Mouse (Mus musculus) left cerebral cortex, adult 18-20 months (tissue): Measurements from ENCODE around the gene Rabggta. TPM values are rescaled to one million over a fixed set of nuclear protein-coding genes. Genes with fewer than 3 reads are reported as not detected.

Experiments used
- DNase-seq, 2 experiments: peaks; one replicate each; pipeline ENCODE4 v3.0.0; 2021 to 2022; ENCODE audit warnings: low spot score in 2 of 2, mixed read lengths in 1 of 2
- total RNA-seq, 2 experiments: library from RNA; stranded (reverse); gene quantifications; 2 replicates each; pipeline ENCODE4 v1.2.3; 2021

Rabggta gene
- total RNA-seq, 2 experiments from 2014 or later = 47.1 to 51.2 TPM

DNA sequence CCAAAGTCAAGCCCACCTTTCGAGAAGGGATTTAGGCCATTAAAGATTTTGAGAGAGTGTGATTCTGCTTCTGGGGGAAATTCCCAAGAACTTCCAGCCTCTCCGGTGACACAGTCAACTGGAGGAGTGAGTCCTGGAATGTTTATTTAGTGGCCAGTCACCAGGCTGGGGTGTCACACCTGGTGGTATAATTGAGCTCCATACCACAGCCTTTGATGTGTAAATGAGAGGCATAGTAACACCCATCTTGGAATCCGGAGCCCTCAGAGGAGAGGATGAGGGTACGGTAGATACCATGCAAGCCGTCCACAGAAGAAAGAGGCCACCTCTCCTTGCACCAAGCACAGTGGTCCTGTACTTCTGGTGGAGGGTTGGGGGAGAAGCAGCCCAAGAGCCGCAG is 19.3 kb downstream of the Rabggta start:
- DNase-seq = no peak

- DNase-seq = no peak
Measured at GRCm38 (mm10) chr14:55701131-55701530, 20.9 kb downstream of the Rabggta start.

- no peak for DNase-seq
Measured at GRCm38 (mm10) chr14:55697226-55697625, 24.8 kb downstream of the Rabggta start.

DNA sequence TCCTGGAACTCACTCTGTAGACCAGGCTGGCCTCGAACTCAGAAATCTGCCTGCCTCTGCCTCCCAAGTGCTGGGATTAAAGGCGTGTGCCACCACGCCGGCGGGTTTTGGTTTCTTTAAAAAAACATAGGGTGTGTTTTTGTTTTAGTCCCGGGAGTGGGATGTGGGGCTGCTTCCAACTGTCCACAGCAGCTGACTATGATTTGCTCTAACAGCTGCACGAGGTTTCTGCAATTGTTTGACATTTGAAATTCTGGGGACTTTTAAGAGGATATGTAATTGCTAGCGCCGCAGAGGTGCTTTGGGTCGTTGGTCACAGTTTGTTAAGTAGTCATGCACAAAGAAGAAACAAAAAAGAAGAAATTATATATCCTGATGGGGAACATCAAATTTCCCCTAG is 32.6 kb downstream of the Rabggta start:
- no peak for DNase-seq

DNA sequence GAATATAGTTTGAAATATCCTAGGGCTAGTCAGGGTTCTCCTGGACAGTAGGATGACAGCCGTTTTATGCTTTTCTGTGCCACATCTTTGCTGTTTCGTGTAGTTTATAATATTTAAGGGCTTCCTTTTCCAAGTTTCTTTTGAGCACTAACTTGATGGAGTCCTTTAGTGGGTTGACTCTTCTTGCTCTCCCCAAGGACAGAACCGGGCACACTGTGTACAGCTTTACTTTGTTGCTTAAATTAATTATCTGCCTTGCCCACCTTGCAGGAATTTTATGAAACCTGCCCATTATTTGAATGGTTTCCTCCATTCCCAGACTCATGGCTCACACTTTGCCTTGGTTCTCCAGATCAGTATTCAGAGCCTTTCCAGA is 40.0 kb downstream of the Rabggta start:
- no peak for DNase-seq

- peak; percentile 97 to 98 for DNase-seq
Measured at GRCm38 (mm10) chr14:55681160-55682117, 40.6 kb downstream of the Rabggta start, which contains the start of gene Tinf2. Gene Tinf2, minus strand, starts transcription at chr14:55681820.

DNA sequence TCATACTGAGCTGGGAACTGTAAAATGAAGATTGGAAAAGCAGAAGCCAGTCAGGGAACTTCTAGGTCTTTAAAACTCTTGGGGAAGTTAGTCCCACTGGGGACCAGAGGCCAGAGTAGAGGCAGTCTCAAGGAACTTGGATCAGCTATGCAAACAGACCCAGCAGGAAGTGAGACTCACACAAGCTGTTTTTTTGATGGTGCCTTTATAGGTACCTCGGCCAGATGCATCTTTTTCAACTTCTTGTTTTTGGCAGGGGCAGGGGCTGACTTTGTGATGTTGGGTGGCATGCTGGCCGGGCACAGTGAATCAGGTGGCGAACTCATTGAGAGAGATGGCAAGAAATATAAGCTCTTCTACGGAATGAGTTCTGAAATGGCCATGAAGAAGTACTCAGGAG is 44.4 kb downstream of the Rabggta start:
- no peak for DNase-seq

GRCm38 (mm10) chr14:55672741-55673060 is 49.4 kb downstream of the Rabggta start:
- no peak for DNase-seq

DNA sequence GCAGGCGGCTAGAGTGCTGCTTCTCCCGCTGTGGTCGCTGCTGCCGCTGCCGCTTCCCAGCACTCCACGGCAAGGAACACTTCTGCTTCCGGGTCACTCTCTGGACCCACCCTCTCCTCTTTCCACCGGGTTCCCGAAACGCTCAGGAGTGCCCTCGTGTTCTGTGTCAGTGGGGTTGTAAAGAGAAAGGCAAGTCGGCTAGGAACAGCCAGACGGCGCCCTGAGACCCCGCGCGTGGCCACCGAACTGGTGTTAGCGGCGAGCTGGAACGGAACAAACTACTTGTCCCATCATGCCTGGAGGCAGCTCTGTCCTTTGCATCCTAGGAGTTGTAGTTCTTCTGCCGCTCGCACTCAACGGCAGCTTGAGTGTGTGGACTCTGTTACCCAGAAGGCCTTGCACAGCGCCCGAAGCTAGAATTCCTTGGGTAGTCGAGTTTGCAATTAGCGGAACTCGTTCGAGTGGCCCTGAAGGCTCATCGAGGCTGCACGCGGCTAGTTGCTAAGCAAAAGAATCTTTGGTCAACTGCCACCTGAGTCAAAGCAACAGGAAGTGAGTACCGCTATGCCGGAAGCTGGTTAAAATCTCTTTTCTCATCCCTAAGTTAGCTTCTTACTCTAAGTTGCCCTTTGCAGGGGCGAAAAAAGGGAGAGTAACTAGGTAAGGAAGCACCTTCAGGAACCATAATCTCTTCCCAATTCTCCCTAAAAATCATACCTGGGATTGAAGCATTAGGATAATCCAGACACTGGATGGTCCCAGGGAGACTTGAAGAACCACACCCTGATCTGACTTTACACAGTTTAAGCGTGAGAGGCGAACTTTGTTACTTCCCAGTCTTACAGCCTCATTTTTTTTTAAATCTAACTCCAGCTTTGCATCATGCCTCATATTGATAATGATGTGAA is 50.0 kb downstream of the Rabggta start, which contains the start of the genes Gmpr2 and Nedd8:
Gmpr2 (plus strand) TSS at position 109 of the 908 bp plus-strand sequence.
Nedd8 (minus strand) TSS at position 292 of the 908 bp plus-strand sequence.
- peak; percentile 82 to 92 for DNase-seq

- DNase-seq = no peak
Measured at GRCm38 (mm10) chr14:55671486-55671832, 50.6 kb downstream of the Rabggta start.

Other genes starting within 250 kb of the Rabggta start
- 10 to 100 TPM; 19.0 to 19.2 TPM for gene Dhrs4, start 243.5 kb downstream of the Rabggta start, total RNA-seq
- gene Carmil3, start 231.6 kb downstream of the Rabggta start, total RNA-seq = 10 to 100 TPM; 38.0 to 49.1 TPM
- gene Cpne6, start 211.8 kb downstream of the Rabggta start, total RNA-seq = 100 to 1,000 TPM; 218 to 223 TPM
- 1 to 10 TPM in 1 of 2 experiments, under 1 TPM in 1; 0.82 to 1.4 TPM for gene Nrl, start 197.3 kb downstream of the Rabggta start, total RNA-seq
- gene Pck2, start 182.0 kb downstream of the Rabggta start, total RNA-seq = 10 to 100 TPM; 27.6 to 37.2 TPM
- gene Dcaf11, start 162.3 kb downstream of the Rabggta start, total RNA-seq = 10 to 100 TPM; 83.6 to 86.8 TPM
- gene A730061H03Rik, start 161.9 kb downstream of the Rabggta start, total RNA-seq = not detected
- not detected for gene Fitm1, start 146.6 kb downstream of the Rabggta start, total RNA-seq
- 10 to 100 TPM; 47.2 to 58.6 TPM for gene Psme1, start 144.1 kb downstream of the Rabggta start, total RNA-seq
- 10 to 100 TPM; 44.7 to 58.2 TPM for gene Emc9, start 137.0 kb downstream of the Rabggta start, total RNA-seq
- 10 to 100 TPM; 59.6 to 65.7 TPM for gene Psme2, start 131.2 kb downstream of the Rabggta start, total RNA-seq
- 10 to 100 TPM; 42.0 to 46.2 TPM for gene Rnf31, start 130.6 kb downstream of the Rabggta start, total RNA-seq
- gene Irf9, start 118.7 kb downstream of the Rabggta start, total RNA-seq = 10 to 100 TPM; 11.7 to 11.8 TPM
- 1 to 10 TPM; 1.7 to 2.7 TPM for gene Rec8, start 104.2 kb downstream of the Rabggta start, total RNA-seq
- gene Ipo4, start 86.3 kb downstream of the Rabggta start, total RNA-seq = 100 to 1,000 TPM; 106 to 116 TPM
- gene Gm49378, start 84.4 kb downstream of the Rabggta start, total RNA-seq = 1 to 10 TPM; 3.6 to 4.3 TPM
- 10 to 100 TPM; 37.0 to 39.8 TPM for gene Tm9sf1, start 78.5 kb downstream of the Rabggta start, total RNA-seq
- gene Tssk4, start 72.1 kb downstream of the Rabggta start, total RNA-seq = 1 to 10 TPM in 1 of 2 experiments, under 1 TPM in 1; 0.94 to 1.1 TPM
- gene Mdp1, start 61.8 kb downstream of the Rabggta start, total RNA-seq = 10 to 100 TPM; 40.1 to 42.2 TPM
- 10 to 100 TPM; 20.1 to 22.8 TPM for gene Gmpr2, start 50.3 kb downstream of the Rabggta start, total RNA-seq
- gene Nedd8, start 50.1 kb downstream of the Rabggta start, total RNA-seq = 100 to 1,000 TPM; 318 to 349 TPM
- 10 to 100 TPM; 14.8 to 19.7 TPM for gene Tinf2, start 40.4 kb downstream of the Rabggta start, total RNA-seq
- not detected for gene Tgm1, start 8.3 kb downstream of the Rabggta start, total RNA-seq
- 10 to 100 TPM; 86.9 to 88.7 TPM for gene Dhrs1, start 23.4 kb upstream of the Rabggta start, total RNA-seq
- gene Nop9, start 23.4 kb upstream of the Rabggta start, total RNA-seq = 10 to 100 TPM; 10.7 to 11.6 TPM
- 1 to 10 TPM; 2.3 to 2.4 TPM for gene Cideb, start 36.2 kb upstream of the Rabggta start, total RNA-seq
- under 1 TPM; 0.26 to 0.52 TPM for gene Ltb4r2, start 39.2 kb upstream of the Rabggta start, total RNA-seq
- gene Ltb4r1, start 43.7 kb upstream of the Rabggta start, total RNA-seq = under 1 TPM in 1 of 2 experiments, not detected in 1; 0.33 TPM
- 1 to 10 TPM; 4.9 to 8.6 TPM for gene Adcy4, start 61.8 kb upstream of the Rabggta start, total RNA-seq
- gene Ripk3, start 66.6 kb upstream of the Rabggta start, total RNA-seq = 1 to 10 TPM in 1 of 2 experiments, under 1 TPM in 1; 0.44 to 1.7 TPM
- gene Nfatc4, start 100.9 kb upstream of the Rabggta start, total RNA-seq = 1 to 10 TPM; 3.0 to 3.3 TPM
- gene Nynrin, start 131.7 kb upstream of the Rabggta start, total RNA-seq = 1 to 10 TPM; 6.2 to 9.0 TPM
- under 1 TPM; 0.16 to 0.23 TPM for gene Cbln3, start 162.1 kb upstream of the Rabggta start, total RNA-seq
- 10 to 100 TPM; 12.3 to 13.0 TPM for gene Khnyn, start 162.7 kb upstream of the Rabggta start, total RNA-seq
- 100 to 1,000 TPM in 1 of 2 experiments, 10 to 100 TPM in 1; 96.5 to 104 TPM for gene Sdr39u1, start 178.0 kb upstream of the Rabggta start, total RNA-seq
- not detected for gene Cma1, start 222.4 kb upstream of the Rabggta start, total RNA-seq
- not detected for gene Cma2, start 228.7 kb upstream of the Rabggta start, total RNA-seq